Mouse (Mus musculus) urinary bladder, postnatal 4 days (tissue): ENCODE results near the gene Tex48.

Experiments
- DNase-seq, 2 experiments: peaks; one replicate each; pipeline ENCODE4 v3.0.0; 2021 to 2022; ENCODE audit warnings: low spot score in 2 of 2

Tex48 gene

DNA sequence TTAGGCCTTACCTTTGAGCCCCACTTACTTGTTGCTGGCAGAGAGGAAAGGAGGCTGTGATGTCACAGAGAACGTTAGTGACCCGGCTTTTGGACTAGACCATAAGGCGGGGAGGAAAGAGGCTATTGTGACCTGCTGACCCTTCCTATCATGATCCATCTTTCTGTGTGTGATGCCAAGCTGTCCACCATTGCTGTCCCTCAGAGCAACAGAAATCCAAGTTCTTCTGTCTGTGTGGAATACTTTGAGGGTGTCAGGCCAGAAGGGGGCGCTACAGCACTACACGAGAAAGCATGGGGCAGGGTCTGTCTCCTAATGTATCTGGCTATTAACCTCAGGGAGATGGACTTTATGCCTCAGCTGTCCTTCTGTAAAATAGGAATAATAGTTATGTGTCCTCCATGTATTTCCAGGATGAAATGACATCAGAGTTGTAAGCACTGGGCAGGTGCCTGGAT, at the start of gene Tex48:
TSS of gene Tex48 (minus strand) at position 51 of the 458 bp plus-strand sequence.
- no peak for DNase-seq

DNA sequence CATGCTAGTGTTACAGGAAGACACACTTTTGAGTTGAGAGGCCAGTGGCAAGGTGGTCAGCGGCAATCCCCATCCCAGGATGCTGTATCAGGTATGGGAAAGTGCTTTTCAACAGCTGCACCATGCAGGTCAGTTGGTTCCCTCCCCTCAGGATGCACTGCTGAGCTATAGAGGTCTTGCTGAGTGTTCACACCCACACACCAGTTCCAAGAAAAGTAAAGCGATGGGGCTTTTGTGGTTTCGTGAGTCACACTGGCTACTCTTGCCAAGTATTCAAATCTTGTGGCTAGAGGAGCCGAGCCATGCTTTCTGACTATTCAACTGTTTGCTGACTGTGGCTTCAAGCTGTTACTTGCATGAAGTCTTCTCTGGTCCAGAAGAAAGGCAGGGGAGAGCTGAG, 46.0 kb upstream of the Tex48 start:
- DNase-seq: no peak

DNA sequence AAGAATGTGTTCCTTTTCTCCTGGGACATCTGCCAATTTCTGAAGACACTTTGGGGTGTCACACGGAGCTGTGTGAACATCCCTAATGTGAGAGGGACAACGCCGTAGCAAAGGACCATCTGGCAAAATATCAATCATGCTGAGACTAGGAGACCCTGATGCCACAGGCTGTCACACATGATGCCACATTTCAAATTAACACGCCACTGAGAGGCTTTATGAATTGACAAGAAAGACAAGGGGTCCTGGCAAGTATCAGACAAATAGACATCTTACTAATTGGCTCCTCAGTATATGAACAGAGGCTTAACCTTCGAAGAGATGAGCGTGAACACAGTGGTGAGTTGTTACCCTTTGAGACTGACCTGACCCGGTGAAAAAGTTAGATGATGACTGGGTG, 43.5 kb upstream of the Tex48 start:
- DNase-seq: no peak

DNA sequence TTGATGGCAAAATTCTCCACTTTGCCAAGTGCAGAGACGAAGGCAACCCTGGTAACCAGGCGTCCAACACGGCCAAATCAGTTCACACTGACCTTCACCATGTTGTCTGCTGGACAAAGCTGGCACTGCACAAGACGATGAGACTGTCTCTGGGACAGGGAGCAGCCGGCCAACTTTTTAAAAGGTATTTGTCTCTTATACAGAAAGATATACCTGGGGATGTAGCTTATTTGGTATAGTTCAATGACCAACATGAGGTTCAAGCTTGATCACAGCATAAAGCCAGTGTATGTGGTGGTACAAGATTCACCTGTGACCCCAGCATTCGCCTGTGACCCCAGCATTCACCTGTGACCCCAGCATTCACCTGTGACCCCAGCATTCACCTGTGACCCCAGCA, 41.1 kb upstream of the Tex48 start, which contains the start of gene Gm11214:
TSS of gene Gm11214 (minus strand) at position 101 of the 400 bp plus-strand sequence.
- no peak for DNase-seq

DNA sequence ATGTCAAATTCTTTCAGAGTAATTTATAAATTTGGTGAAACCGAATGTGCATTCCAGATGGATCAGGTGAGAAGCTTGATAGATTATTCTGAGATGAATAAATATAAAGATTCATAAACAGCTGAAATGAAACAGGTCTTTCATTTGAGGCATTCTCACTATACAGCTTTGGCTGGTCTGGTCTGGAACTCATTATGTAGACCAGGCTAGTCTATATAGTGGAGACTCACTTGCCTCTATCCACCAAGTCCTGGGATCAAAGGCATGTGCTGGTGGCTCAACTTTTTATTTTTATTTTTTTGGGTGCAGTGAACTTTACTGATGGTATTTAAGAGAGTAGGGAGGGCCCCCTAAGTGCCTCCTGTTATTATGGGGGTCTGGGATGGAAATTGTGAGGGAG, 39.6 kb upstream of the Tex48 start:
- no peak for DNase-seq

DNA sequence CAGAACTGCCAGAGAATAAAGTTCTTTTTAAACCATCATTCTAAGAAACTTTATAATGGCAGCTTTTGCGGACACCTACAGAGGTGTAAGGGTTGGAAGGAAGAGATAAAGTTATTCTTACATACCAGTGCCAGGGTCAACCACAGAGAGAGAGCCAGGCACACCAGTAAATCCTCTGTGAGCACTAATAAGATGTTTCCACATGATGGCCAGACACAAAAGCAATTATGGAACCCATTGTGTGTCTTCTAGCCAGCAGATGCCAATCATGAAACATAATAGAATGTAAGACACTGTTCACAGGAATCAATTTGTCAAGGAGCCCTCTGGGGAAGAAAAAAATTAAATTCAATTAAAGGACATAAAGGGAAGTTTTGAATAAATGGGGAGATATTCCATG, 39.2 kb upstream of the Tex48 start:
- no peak for DNase-seq

DNA sequence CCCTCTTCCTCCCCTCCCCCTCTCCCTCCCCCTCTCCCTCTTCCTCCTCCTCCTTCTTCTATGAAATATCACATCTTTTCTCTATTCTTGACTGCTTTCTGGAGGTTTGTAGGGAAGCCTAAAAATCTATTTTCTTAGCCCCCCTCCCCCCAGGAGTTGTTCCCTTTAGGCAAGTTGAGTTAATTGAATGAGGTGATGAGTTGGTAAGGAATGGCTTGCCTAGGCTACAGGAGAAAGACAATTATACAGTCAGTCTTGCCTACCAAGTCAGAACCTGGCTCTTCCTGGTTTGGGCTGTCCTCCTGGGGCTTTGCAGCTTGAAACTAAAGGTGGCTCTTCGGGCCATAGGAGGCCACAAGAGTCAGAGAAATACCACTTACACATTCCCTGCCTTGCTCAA, 37.5 kb upstream of the Tex48 start:
- no peak for DNase-seq

DNA sequence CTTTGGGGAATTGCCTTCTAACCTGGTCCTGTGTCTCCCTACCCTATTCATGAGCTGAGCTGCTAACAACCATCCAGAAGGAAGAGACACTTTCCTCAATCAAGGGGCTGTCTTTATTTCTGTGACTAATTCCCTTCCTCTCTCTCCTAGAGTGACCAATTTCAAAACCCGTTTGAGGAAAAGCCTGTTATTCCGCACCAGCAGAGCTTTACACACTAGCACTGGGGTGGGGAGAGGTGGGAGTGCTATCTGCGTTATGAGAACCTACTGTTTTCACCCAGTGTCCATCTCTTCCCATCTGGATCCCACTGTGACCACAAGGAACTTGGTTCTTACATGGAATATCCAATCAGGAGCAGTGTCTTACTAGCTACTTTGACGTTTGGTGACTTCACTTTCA, 36.9 kb upstream of the Tex48 start:
- no peak for DNase-seq

DNA sequence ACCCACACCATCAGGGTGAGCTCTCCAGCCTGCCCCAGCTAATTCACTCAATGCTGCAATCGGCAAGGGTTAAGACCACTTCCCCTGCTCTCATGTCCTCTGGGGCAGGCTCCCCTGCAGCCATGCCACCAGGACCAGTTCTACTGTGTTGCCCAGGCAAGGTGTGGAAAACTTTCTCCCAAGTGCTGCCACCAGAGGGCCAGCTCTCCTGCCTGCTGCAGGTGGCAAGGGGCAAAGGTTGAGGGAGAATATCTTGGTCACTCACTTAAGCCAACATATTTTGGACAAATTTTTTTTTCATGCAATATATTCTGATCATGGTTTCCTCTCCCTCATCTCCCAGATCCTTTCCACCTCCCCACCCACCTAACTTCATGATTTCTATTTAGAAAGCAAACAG, 32.2 kb upstream of the Tex48 start:
- DNase-seq: no peak

DNA sequence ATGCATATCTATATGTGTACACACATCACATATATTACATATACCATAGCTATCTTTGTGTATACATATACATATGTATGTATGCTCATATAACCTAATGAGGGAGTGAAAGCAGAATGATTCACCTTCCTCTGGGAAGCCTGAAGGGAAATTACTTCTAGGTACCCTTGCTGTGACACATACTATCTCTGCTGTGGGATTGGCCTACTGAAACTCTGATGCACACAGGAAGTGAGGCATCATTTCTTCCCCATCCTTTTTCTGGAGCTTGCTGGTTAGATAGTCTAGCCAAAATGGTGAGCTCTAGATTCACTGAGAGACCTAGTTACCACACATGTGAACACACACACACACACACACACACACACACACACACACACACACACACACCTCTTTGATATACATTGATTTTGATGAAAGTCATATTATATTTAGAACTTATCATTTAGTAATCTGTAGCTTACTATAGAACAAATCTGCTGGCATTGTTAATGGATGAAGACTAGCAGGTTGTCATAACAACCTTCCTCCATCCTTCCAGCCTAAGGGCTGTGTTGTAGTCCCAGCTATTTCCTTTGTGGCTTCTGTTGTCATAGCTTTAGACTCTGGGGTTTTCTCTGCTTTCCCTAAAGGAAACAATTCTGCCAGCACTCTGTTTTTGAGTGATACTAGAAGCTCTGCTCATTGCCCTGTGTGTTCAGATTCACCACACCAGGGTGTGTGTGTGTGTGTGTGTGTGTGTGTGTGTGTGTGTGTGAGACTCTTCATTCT, 21.9 kb upstream of the Tex48 start:
- DNase-seq: no peak

DNA sequence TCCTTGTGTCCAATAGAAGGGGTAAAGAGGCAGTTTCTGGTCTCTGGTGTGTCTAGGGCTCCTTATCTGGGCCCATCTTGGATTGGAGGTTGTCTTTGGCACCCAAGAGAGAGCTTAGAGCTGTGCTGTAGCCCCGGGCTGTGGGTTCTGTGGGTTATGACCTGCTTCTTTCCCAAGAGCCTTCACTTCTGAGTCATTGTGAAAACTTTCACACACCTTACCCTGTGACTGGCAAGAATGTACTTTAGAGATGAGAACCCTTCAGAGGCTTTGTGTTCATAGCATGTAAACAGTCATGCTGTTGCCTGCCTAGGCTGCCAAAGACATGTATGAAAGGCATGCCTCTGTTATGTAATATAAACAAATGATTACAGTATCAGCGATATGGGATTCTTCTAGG, 17.6 kb upstream of the Tex48 start:
- DNase-seq: no peak

DNA sequence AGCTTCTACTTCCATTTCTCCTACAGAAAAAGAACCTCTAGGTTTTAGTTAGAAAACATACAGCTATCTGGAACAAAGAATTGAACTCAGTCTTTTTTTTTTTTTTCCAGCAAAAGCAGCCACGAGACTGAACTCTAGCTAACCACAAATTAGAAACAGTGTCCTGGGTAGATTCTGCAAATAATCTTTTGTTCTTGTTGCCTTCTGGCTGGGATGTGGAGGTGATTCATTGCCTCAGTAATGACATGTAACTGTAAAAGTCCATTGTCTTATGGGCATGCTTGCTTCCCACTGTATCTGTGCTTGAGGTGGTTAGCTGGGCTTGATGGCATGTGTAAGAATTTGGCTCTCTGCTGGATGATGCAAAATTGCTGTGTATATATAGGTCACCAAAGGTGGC, 16.4 kb upstream of the Tex48 start:
- no peak for DNase-seq

DNA sequence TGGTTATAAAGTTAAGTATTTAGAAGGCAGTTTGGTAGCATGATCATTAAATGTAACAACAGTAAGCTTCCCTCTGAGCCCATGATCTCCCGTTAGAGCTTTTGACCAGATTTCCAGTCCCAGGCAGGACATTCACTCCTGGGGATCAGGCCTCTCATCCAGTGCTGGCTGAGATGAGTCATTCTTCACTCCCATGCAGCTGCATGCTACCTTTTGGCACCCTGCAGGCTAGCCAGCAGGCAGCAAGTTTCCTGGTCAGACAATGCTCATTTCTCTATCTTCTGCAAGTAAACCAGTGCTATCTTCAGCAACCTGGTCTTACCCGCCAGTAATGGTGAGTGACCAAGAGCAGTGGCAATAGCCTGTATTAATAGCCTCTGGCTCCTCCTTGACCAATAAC, 11.0 kb upstream of the Tex48 start:
- no peak for DNase-seq

DNA sequence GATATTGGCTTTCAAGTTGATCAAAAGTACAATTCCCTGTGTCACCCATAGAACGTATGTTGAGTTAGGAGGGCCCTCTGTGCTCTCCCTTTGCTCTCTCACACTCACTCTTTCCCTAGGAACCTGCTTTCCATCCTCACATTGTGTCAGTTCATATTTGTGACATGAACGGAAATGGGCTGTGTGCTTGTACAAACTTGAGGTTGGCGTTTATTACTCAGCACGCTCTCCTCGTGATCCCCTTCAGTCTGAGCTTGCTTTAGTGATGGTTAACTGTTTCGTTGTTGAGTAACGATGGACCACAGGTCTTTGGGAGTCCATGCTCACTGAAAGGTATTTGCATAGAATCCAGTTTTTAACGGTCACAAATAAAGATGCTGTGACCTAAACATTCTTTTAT, 4.9 kb upstream of the Tex48 start:
- no peak for DNase-seq

DNA sequence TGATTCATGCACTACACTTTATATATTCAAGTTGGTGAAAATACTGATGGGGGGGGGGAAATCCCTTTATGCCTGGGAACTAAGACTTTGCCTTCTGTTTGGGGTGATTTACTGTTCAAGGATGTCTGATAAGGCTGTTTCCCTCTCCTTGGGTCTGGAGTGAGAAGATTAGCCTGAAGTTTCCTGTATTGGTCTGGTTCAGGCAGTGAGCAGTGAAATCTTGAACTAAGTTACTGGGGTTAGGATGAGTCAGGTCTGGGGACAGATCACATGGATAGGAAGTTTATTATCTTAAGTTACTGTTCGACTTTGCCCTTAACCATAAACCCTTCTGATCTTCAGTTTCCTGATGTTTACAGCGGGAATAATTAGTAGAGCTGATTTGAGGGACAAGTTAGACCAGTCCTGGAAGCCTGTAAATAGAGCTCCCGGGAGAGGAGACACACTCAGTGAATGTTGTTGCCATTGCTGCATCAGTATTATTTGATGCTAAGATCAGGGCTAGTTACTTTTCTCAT, 3.4 kb upstream of the Tex48 start:
- DNase-seq: no peak

DNA sequence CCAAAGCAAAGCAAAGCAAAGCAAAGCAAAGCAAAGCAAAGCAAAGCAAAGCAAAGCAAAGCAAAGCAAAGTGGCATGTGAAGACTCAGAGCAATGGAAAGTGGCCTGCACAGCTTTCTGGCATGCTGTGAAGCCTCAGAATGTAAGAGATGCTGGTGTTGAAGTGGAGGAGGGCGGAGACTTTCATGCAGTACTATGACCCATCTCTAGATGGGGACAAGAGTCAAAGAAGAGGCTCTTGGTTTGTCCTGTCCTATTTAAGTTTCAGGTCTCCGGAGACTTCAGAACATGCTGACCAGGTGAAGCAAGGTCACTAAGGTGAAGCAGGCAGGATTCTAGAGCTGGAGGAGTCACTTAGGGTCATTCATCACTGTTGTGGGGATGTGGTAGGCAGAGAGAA, 367 bp downstream of the Tex48 start:
- no peak for DNase-seq

DNA sequence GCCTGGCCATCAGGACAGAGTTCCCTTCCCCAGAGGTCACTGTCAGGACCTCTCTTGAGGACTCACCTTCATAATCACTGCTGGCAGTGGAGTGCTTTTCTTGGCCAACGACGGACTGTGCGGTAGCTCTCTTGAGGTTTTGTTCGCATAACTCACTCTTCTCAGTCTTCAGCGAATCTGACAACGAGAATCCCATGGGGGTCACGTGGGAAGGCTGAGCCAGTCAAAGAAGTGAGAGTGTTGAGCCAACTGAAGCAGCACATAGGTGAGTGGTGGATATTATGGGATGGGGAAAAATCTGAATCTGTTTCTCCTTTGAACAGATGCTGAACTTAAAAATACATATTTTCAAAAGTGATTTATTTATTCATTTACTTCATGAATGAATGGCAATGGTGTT, 13.8 kb downstream of the Tex48 start:
- no peak for DNase-seq

DNA sequence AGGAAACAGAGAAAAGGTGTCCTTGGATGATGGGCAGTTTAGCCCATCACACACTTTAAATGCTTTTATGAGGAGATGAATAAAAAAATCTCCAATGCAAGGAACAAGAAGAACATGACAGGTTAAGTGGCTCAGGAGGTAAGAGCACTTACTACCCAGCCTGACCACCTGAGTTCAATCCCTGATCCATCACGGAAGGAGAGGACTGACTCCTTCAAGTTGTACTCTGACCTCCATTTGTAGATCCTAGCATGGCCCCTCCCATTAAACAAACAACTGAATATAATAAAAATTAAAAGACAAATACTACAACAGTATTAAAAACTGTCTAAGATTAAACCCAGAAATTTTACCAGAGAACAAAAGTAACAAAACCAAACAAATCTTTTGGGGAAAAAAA, 16.3 kb downstream of the Tex48 start:
- DNase-seq: no peak

DNA sequence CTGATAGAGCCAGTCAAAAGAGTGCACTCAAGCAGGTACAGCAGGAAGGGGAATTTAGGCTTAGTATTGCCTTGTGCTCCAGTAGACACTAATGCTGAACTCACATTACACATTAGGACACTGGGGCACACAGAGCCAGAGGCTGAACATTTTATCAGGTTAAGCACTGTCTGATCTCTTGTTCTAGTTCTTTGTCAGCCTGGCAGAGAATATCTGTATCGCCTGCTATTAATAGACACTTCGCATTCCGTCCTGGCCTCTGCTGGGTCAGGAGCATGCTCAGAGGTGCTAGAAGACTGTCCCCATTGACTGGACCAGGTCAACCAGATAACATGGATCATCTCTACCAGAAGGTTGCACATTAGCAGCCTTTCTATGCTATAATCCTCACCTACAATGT, 16.7 kb downstream of the Tex48 start:
- DNase-seq: no peak

DNA sequence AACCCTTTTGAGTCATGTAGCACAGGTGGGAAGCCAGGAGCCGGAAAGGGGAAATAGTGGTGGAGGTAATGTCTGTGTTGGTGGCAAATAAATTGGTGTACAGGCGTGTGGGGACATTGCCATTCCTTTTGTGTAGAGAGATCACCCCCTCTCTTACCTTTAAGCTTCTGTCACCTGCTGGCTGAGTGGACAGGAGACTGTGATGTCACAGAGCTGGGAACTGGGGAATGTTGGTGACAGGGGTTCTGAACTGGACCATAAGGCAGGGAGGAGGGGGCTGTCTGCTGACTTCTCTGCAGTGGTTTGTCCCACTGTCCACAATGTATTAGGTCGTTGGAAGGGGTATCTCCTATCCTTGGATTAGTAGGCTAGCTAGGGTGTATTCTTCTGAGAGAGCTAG, 17.3 kb downstream of the Tex48 start, which contains the start of gene Gm11213:
TSS of gene Gm11213 (minus strand) at position 317 of the 400 bp plus-strand sequence.
- DNase-seq: no peak

DNA sequence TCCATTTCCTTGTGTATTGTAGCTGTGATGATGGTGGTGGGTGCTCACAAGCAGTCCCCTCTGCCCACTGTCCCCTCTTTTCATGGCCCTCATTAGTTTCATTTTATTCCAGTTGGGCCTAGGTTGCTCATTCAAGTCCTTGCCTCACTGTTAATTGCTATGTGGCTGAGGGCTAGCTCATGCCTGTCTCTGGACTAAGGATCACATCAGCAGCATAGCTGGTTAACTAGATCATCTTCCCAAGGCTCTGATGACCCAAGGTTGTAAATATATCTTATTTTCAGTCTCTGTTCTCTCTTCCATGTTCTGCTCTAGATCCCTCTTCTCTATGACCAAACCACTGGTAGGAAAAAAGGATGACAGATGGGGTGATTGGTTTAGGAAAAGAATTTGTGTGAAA, 21.0 kb downstream of the Tex48 start:
- DNase-seq: no peak

DNA sequence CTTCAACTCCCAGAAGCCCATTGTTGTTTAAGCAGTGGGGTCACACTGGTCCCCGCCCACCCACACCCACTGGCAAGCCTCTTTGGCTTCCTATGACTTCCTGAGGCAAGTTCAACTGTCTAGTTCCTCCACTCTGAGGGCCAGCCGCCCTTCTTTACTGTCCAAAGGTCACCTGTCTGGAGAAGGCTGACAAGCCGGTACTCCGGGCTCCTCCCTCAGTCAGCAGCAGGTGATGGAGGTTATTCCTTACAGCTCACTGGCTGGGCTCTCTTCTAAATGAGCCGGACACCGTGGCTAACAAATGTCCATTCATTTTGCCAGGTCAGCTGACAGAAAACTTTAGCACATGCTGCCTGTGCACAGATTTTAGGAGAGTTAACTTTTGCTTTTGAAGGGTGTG, 21.4 kb downstream of the Tex48 start:
- no peak for DNase-seq

DNA sequence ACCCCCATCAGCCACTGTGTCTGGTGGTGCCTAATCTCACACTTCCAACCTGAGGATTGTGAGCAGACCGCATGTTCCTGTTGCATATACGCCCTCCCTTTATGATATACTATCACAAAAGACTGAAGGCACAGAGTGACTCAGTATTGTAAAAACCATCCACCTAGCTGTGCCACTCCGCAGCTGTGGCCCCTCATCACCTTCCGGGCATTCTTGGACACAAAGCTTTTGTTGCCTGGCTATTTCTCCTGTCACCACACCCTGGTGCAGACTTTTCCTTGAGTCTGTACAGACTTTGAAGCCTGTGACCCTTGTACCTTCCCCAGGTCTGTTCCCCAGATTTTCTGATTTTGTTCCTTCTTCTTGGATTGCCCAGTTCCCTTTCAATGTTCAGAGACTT, 26.2 kb downstream of the Tex48 start:
- no peak for DNase-seq

DNA sequence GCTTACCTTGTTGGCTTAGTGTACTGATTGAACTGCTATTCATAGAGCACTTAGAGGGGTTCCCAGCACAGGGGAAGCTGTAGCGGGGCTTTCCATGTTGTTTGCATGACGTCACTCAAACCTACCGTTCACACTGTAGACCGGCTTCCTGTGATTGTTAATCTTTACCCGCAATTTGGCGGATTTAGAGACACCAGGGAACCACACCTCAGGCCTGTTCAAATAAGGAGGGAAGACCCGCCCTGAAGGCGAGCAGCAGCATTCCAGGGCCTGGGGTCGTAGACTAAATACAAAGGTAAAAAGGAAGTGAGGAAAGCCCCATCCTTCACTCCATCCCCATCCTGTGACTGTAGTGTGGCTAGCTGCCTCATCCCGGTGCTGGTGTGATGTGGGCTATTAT, 27.0 kb downstream of the Tex48 start:
- DNase-seq: no peak
